Mouse (Mus musculus) layer of hippocampus, adult 11-12 months (tissue): ENCODE data around the gene Capn11.
A peak's percentile ranks its signal among the peaks of the same experiment; 100 is the strongest.
"Not testable (repeated sequence)": the region's sequence is repeated elsewhere in the genome, so short reads cannot be mapped to it uniquely, and the experiment has no call there.

Experiments
- DNase-seq: peaks from one replicate; pipeline ENCODE4 v3.0.0; 2022; ENCODE audit warnings: low spot score

Capn11 gene

DNA sequence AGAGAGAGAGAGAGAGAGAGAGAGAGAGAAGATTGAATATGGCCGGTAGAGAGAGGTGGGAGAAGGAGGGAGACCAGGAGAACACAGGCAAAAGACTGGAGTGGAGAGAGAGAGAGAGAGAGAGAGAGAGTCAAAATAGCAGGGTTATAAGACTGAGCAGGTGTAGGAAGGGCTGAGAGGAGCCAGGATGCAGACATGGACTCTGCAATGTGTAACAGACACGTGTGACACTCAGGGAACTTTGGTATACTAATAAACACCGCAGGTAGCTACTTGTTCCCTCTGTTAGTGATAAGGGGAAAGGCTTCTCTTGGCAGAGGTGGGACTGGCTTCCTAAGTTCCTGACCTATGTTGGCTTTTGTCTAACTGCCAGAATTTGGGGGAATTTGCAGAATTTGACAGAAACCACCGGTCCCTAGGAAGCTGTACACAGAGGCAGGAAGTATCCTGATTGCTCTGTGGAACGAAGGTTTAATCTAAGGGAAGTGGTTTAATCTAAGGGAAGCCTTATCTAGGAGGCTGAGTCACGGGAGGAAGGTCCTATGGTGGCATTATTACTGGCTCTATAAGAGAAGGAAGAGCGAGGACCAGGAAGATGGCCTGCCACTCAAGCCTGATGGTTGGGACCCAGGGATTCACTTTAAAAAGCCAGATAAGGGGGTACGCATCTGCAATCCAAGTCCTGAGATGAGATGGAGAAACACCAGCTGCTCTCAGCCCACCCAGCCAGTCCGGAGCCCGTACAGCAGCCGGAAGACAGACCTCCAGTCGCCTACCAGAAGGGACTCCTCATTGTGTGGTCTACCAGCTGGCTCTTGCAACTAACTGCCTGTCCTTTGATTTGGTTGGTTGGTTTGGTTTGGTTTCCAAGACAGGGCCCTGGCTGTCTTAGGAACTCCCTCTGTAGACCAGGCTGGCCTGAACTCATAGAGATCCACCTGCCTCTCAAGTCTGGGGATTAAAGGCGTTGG is 30.0 kb downstream of the Capn11 start:
- DNase-seq = no peak

DNA sequence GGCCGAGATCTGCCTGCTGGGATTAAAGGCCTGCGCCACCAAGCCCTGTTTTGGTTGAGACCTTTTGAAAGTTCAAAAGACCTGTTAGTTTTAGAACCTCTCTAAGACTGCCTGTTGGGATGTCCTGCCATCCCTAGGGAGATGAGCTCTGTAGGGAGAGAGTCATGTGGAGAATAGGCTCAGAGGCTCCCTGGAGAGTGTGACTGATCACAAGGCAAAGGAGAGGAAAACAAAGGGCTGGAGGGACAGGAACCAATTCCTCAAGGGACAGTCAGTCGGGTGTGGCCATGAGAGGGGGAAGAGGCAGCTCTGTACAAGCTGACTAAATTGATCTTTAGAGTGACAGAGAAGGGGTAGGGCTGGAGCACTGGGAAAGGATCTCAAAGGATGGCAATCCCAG is 31.0 kb downstream of the Capn11 start:
- no peak for DNase-seq

DNA sequence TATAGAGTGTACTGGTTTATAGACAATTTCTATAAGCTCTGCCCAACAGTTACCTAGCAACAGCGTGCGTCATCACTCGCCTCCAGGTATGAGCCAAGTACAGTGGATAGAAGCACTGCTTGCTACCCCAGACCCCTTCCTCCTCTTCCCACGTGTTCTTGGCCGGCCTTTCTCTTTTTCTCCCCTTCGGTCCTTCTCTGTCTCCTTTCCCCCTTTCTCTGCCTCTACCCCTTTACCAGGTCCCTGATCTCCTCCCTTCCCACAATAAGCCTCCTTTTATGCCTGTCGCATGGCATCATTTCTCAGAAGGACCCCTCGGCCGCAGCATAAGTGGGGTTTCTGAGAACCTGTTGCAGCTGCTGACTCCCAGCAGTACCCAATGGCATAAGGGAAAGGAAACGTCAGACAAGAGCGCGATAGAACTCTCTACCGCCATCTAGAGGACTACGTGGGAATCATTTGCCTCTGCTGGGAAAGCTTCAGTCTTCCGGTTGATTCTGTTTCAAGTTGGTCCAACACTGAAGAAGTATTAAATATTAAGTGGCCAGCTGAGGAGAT is 32.5 kb downstream of the Capn11 start:
- DNase-seq = peak; percentile 81

DNA sequence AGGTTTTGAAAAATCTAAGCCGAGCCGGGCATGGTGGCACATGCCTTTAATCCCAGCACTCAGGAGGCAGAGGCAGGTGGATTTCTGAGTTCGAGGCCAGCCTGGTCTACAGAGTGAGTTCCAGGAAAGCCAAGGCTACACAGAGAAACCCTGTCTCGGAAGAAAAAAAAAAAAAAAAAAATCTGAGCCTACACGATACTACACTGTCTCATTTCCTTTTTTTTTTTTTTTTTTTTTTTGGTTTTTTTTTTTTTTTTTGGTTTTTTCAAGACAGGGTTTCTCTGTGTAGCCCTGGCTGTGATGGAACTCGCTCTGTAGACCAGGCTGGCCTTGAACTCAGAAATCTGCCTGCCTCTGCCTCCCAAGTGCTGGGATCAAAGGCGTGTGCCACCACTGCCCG is 35.7 kb downstream of the Capn11 start:
- not testable (repeated sequence) for DNase-seq

DNA sequence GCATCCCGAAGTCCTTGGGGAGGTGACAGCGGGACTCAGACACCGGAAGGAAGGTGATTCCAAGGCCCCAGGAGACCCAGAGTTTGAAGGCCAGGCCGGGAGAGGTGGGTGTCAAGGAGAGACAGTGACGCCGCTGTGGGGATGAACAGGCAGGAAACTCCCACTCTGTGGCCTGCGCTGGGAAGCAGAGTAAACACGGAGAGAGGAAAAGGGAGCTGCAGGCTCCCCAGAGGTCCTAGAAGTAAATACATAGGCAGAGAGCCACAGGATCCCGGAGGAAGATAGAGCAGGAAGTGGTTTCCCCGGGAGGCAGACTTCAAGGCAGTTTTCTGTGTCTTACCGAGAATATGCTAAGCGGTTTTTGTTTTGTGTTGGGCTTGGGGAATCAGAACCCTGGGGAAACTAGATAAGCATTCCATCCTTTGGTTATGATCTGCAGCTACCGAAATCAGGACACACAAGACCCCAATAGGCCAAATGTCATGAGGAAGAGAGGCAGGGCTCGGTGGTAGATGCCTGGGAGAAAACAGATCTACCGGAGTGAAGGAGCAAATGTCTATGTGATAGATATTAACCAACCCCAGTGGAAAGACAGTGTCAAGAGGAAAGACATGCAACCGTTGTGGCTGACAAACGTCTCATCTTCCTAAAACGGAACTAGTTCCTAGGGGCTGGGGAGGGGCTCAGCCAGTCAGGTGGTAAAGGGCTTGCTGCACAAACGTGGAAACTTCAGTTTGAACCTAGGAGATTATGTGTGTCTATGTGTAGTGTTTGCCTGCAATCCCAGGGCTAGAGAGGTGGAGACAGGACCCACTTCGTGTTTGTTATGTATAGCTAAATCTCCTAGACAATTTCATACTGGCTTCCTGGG is 39.5 kb downstream of the Capn11 start:
- DNase-seq = no peak

DNA sequence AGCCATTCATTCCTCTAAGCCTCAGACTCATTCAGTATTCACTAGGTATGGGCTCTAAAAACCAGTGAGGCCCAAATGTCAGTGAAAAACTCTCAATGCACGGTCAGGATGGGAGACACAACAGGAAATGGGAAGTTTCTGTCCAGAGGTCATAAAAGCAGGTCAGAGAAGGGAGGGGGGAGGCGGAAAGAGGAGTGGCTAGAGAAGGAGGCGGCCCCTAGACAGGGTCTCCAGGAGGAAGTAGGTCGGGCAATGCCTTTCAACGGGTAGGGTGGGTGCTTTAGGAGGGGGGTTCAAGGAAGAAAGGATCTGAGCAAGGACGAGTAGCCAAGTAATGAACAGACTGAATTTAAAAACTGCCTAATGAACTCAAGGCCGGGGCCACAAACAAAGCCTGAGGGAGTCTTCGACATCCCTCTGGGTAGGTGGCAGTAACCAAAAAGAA is 40.2 kb downstream of the Capn11 start:
- DNase-seq = no peak

DNA sequence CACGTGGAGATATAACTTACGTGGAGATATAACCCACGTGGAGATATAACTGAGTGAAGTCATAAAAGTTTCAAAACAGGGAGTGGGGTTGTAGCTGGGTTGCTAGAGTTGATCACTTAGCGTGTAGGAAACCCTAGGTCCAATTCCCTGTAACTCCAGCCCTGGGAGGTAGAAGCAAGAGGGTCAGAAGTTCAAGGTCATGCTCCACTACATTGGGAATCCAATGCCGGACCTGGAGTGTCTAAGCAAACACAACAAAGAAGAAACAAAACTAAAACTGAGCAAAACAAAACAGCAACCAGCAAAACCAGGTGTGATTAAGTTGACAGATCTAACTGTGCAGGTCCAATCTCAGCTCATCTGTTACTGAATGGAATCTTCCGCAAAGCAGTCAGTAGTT is 41.5 kb downstream of the Capn11 start:
- no peak for DNase-seq

DNA sequence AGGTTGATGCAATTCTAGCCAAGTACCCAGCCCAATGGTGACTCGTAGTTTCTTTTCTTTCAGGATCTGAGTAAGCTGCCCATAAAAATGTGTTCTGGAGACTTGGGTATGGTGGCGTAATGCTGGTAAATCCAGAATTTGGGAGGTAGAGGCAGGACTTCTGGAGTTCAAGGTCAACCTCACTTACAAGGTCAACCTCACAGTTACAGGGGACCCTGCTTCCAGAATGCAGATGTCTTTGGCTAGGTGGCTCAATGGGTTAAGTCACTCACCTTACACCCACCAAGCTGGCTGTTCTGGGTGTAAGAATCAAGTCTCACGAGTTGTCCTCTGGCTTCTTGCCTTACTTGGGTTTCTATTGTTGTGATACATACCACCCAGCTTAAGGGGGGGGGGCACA is 42.4 kb downstream of the Capn11 start:
- DNase-seq = no peak

DNA sequence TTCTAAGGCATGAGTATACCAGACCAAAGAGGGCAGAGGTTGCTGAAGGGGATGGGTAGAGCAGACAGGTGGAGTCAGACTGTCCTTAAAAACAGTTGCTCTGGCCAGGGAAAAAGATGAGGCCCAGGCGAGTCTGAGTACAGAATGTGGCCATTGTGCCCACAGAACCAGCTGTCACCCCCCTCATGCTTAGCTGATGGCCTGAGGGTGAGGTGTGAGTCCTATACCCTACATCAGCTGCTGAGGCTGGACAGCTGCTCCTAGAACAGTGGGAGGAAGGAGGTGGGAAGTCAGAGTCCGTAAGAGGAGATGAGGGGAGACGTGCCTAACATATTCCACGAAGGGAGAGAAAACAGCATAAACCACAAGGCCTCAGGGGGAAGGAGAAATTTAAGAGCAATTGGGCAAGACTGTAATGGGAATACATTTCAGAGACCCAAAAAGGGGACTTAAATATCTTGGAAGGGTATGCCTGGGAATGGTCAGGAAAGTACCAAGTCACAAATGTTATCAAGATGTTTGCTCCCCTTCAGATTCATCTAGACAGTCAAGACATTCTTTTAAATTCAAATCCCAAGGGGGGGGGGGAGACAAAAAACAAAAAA is 43.0 kb downstream of the Capn11 start:
- no peak for DNase-seq

DNA sequence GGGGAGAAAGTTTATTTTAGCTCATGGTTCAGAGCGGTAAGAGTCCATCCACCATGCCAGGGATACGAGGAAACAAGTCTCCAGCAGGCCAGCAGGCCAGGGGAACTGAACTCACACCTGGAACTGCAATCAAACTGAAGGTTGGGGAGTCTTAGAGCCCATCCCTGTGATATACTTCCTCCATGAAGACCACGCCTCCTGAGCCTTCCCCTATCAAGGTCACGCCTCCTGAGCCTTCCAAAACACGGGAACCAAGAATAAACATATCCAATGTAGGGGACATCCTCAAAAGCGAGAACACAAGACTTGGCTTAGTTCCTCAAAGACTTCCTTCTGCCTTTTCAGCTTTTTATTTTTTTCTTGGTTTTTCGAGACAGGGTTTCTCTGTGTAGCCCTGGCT is 46.2 kb downstream of the Capn11 start:
- no peak for DNase-seq

DNA sequence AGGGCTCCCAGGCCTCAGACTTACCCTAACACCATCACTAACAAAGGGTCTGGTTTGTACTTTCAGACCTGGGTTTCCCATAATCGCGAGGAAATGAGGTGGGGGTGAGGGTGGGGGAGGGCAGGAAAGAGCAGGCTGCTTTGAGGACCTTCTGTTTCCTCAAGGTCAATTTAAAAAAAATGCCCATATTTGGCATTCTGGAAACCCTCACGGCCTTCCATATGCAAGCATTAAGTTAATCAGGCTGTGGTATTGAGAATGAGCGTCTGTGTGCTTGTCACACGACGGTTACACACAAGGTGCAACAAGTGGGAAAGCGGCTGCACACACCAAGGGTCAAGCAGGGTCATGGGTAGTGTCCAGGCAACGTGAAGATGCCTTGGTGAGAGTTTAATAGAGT is 47.1 kb downstream of the Capn11 start:
- DNase-seq = no peak

DNA sequence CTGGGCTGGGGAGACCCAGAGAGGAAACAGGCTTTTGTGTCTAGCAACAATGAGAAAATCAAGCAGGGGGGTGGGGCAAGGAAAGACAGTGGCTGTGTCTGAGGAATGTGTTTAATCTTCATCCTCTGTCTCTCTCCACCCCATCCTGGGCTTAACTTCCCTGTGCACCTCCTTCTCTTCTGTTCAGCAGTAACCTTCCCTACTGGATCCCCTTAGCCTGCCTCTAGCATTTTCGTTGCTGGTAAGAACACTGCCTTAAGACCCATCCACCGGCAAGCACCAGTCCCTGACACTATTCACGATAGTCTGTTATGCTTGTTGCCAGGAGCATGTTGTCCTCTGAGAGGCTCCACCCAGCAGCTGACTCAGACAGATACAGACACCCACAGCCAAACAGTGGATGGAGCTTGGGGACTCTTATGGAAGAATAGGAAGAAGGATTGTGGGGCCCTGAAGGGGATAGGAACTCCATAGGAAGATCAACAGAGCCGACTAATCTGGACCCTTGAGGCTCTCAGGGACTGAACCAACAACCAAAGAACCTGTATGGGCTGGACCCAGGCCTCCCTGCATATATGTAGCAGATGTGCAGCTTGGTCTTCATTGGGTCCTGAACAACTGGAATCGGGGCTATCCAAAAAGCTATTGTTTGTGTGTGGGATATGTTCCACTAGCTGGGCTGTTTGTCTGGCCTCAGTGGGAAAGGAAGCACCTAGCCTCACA is 48.8 kb downstream of the Capn11 start:
- DNase-seq = no peak

DNA sequence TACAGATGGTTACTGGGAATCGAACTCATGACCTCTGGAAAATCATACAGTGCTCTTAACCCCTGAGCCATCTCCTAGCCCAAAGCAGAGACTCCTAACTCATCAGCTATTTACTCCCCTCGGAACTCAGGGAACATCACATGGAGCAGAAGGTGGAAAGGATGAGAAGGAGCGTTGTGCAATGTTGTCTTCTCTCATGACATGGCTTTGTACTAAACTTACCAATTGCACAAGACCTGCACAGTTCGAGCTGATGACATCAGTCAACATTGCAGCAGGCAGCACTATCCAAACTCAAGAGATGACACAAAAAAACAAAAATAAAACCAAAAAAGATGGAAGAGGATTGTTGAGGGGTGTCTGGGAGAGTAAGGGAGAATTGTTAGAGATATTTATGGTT is 50.7 kb downstream of the Capn11 start:
- DNase-seq = no peak

DNA sequence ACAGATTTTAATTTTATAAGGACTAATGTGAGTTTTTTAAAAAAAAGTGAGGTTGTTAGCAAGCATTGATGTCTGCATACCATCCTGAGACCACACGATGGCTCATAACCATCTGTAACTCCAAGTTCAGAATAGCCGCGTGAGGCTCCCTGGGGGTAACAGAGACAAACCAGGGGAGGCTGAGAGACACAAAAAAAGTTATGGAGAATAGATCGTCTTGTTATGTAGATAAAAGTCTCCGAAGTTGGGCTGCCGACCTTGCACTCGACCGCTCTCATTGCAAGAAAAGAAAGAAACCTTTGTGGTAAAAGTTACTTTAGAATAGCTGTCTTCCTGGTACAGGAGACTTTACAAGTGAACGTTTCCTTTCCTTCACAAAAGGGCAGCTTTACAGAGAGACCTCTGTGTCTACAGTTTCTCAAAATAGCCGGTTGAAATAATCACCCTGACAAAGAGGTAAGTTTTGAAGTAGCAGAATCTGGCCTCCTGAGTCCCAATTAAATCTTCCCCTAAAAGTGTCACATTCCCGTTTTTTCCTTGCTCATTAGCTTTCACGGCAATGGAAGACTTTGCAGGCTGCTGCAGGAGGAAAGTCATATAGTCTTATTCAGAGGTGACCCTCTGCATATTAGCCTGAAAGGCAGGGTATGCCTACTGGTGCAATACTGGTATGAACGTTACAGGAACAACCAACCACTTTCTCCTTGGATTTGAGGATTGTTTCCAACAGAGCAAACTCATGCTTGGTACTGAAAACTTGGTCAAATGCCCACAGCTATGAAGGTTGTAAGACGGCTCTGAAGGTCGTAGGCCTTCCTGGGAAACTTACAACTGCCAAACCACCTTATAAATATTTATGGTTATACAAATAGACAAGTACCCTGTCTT is 51.9 kb downstream of the Capn11 start:
- DNase-seq = no peak

DNA sequence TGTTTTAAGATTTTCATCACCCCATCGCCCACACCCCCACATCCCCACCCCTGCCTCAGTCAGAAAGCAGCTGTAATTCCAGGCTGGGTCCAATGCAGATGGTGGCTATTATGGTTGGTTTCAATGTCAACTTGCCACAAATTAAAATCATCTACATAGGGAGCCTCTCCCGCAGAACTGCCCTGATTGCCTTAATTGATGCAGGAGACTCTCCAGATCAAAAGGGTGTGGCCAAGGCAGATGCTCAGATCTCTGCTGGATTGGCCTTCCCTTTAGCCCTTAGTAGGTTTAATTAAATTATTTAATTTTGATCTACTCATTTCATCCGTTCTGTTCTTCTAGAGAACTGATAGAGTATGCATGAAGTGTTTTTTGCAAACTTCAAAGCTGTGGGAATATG is 56.1 kb downstream of the Capn11 start:
- DNase-seq = no peak

DNA sequence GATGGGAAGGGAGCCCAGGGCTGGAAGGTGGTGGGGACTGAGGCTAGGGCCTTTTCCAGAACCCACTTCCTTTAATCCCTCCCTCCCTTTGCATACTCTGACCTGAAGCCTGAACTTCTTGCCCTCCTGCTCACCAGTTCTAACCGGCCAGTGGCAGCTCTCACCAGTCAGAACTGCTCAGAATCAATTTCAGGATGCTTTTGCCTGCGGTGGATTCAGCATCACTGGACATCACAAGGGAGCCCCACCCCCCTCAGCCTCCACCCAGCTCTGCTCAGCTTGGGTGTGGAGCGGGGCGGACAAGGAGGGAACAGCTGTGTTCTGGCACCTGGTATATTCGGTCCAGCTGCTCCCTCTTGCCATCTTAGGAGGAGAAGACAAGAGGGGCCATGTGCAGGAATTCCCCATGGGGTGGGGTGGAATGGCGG is 57.2 kb downstream of the Capn11 start, which contains the start of gene Mymx:
Mymx (minus strand) TSS at position 226 of the 428 bp plus-strand sequence.
- no peak for DNase-seq

DNA sequence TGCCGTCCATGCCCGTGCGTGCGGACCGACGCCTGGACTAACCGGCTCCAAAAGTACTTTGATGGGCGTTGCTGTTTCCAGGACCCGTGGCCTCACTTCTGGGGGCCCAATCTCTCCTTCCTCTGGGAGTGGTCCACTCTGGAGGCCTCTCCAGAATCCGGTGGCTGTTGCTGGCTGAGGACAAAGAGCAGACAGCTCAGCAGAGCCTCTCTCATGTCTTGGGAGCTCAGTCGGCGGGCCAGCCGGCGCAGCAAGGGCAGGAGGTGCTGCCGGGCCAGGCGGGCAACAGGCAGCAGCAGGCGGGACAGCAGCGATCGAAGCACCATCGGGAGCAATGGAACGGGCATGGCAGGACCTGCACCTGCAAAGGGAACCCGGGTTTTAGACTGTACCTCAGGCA is 57.8 kb downstream of the Capn11 start:
- no peak for DNase-seq

DNA sequence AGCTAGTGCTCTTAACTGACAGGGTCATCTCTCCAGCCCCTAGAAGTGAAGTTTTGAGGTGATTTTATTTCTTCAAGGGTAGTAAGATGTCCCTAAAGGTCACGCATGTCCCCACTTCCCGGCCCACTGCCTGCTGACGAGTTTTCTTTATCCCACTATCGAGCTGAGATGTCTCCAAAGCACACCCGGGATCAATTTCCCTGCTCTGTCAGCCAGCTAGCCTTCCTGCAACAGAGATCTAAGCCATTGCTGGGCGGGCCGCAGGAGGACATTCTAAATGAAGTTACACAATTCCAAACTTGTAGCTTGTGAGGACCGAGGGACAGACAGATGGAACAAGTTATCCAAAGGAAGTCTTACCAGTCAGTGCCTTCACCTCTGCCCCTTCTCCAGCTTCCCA is 58.9 kb downstream of the Capn11 start:
- DNase-seq = no peak

DNA sequence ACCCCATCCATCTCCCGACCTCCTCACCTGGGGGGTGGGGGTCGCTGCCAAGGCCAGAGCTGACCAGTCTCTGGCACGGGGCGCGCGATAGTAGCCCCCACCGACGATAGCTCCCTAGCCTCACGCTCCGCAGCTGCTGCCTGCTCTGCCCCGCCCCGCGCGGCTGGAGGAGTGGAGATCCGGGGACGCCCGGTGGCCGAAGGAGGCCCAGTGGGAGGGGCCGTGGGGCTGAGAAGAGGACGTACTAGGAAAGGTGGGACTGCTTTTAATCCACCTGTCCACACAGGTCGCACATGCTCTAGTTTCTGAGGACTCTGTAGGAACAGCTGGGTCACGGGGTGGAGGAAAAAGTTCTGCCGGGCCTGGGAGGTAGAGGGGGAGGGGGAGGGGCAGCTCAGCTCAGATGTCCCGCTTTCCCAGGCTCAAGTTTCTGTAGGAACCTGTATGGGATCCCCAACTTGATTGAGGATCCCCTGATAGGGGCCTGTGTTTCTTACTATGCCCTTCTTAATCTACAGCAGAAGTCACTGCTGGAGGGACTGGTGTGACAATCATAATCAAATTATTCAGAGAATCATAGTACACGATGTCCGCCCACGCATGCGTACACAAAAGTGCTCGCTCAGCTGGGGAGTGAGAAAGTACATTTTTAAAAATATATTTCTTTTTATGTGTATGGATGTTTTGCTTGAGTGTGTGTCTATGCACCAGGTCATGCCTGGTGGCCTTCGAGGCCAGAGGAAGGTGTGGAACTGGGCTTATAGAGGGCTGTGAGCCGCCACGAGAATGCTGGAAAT is 59.5 kb downstream of the Capn11 start, which contains the start of gene Slc29a1:
Slc29a1 (minus strand) TSS at position 161 of the 797 bp plus-strand sequence.
- DNase-seq = no peak
